Mouse (Mus musculus) heart, adult 9 months (tissue): Measurements from ENCODE around the gene Galnt10.

Experiments used
- DNase-seq, 2 experiments: peaks; one replicate each; pipeline ENCODE4 v3.0.0; 2022; ENCODE audit warnings: low spot score in 2 of 2

Galnt10 gene

GRCm38 (mm10) chr11:57725926-57726325, 80.7 kb downstream of the Galnt10 start:
- no peak for DNase-seq

DNA sequence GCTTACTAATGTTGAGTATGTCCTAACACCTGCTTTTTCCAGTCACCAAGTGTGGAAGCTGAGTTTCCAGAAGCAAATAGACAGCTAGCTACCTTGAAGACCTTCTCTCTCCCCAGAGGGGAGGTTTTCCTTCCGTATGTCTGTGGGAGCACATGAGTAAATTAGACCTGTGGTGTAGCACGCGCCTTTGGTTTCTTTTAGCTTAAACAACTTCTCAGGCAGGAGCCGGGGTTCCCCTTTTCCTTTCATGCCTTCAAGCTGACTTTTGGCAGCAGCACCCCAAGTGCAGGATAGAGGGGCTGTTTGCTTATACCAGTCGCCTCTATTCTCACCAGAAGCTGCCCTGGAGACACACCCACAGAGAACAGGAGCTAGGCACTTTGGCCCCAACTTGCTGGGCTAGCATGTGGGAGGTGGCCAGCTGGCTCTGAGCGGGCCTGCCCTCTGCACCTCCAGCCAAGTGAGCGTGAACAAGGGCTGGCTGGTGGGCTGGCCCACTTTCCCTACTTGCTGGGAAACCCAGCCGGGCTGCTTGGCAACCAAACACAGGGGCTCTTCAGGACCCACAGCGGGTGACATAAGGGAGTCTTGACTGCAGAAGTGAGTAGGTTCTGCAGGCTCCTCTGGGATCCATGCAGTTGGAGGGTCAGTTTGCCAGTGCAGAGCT, 82.2 kb downstream of the Galnt10 start:
- DNase-seq, result no peak

- DNase-seq, result no peak
Observed at GRCm38 (mm10) chr11:57732410-57733281, 87.4 kb downstream of the Galnt10 start.

GRCm38 (mm10) chr11:57747294-57748080, 102.2 kb downstream of the Galnt10 start:
- DNase-seq, result peak; percentile 7 to 10

DNA sequence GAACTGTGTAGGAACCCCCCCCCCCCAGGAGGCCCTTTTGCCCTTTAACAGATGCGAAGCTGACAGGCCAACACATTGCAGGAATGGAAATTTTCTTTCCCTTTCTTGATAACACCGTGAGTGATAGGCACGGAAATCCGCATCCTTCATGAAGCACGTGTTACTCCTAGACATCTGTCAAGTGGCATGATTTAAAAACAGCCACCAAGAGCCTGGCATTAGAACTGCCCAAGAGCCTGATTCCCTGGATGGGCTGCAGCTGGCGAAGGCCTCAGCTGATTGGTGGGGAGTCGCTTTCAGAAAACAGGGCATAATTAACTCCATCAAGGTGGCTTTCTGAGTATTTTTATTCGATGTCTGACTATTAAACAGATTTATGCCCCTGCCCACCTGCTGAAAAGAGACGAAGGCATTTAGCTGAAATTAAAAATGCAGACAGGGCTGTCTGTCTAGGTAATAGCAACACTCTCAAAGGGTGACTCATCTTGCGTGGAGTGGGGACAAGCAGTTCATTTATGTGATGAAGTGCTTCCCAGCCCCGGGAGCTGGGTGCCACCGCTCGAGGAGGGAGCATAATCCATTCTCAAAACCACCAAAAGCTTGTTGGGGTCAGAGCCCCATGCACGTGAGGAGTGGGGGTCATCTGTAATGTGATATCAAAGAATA, 108.4 kb downstream of the Galnt10 start:
- DNase-seq, result no peak

GRCm38 (mm10) chr11:57758621-57759020, 113.4 kb downstream of the Galnt10 start:
- DNase-seq, result no peak

DNA sequence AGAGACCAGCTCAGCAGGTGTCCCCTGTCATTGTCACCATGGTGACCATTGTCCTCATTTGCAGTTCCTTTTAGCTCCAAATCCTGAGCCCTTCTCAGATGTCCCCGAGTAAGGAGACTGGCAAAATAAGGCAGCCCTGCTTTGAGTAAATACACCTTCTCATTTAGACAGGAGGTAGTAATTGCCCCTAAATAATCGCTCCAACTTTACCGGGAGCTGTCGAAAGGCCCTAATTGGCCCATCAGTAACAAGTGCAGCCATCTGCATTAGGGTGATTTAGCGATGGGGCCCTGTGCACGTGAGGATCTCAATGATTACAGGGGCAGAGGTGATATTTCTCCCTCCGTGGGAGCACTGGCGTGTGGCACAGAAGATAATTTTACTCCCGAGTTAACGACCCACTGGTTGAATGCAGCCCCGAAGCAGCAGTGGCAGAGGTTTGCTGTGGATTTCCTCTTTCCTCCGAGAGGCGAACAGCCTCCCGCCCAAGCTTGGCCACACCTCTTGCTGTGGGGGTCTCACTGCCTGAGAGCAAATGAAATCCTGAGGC, 115.3 kb downstream of the Galnt10 start:
- no peak for DNase-seq

- DNase-seq, result no peak
Observed at GRCm38 (mm10) chr11:57761347-57761746, 116.1 kb downstream of the Galnt10 start.

GRCm38 (mm10) chr11:57764124-57764523, 118.9 kb downstream of the Galnt10 start:
- no peak for DNase-seq

DNA sequence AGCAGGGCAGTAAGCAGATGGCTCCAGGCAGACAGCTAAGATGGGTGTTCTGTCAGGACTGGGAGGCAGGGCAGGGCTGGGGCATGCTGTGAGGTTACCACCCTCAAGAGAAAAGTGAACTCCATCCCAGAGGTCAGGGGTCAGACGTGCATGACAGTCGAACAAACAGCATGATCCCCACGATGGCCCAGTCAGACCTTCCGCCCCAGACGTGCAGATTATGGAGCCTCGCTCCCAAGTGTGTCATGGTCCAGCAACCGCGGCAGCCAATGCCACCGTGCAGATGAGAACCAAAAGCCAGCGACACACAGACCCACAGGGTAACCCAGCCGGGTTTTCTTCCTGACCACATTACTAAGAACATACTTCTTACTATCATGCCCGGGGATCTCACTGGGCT, 121.4 kb downstream of the Galnt10 start:
- no peak for DNase-seq

GRCm38 (mm10) chr11:57767171-57767570, 121.9 kb downstream of the Galnt10 start:
- DNase-seq, result no peak

DNA sequence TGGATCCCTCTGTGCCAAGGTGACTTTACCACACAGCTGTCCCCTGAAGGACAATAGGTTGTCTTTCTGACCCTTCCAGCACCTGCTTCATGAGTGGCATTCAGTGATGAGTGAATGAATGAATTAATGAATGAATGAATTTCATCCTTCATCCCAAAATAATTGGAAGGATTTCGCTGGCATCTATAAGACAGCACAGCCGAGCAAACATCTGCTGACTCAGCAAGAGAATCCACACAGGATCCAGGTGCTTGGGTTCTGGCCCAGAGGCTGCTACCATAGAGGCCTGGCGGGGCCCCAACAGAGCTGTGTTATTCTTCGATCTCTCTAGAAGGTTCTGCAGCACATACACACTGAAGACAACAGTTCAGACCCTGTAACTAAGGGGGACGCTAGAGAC, 125.5 kb downstream of the Galnt10 start:
- no peak for DNase-seq

- DNase-seq, result no peak
Observed at GRCm38 (mm10) chr11:57771676-57772075, 126.4 kb downstream of the Galnt10 start.

GRCm38 (mm10) chr11:57773479-57773878, 128.2 kb downstream of the Galnt10 start:
- DNase-seq, result no peak

- no peak for DNase-seq
Observed at GRCm38 (mm10) chr11:57773936-57774335, 128.7 kb downstream of the Galnt10 start.

- no peak for DNase-seq
Observed at GRCm38 (mm10) chr11:57775868-57776267, 130.6 kb downstream of the Galnt10 start.

- no peak for DNase-seq
Observed at GRCm38 (mm10) chr11:57776546-57776945, 131.3 kb downstream of the Galnt10 start.

DNA sequence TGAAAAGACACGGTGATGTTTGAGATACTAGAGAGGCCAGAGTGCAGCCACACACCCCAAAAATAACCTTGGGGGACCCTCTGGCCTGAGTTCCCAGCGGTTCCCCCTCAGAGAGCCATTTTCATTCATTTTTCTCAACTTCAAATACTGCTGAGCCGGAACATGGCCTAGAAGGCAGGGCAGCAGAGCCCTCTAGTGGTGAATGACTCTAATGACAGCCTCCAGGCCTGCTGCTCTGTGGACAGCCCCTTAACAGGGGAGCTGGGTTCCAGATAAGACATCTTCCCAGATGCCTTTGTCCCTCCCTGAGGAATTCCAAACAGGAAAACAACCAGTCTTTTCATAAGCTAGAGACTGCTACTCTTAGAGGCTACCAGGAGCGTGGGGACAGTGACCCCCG, 133.1 kb downstream of the Galnt10 start:
- DNase-seq, result no peak

GRCm38 (mm10) chr11:57779824-57780223, 134.6 kb downstream of the Galnt10 start:
- no peak for DNase-seq

DNA sequence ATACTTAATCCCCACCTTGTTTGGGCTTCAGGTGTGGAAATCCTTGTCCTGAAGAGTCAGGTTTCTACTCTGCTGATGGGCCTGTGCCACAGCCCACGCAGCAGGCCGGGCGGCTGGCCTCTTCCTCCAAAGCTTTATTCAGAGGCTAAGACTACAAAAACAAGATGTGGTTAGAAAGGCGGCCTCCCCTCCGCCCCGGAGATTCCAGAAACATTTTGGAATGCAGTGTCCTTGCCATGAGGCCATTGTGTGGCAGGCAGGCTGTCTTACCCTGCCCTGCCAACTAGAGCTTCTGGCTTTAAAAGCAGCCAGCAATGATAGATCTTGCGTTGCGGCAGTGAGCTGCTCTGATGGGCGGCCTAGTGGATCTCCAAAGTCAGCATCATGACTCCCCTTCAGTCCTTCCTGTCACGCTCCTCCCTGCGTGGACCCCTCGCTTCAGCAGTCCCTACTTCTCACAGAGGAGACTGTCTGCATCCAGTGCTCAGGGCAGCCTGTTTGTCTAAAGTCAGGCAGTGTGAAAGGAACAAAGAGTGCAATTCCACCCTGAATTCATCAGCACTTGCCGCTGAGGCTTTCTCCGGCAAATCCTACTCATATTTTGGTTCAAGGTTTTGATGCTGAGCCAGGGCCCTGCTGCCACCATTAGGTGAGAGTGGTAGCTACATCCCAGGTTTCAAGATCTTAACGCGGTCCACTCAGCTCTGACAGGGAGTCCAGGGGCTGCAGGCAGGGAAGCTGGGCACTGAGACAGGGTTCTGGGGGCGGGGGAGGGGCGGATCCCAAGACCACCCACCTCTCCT, 141.6 kb downstream of the Galnt10 start:
- DNase-seq, result no peak

- DNase-seq, result peak in 1 of 2 experiments; percentile 27
Observed at GRCm38 (mm10) chr11:57787913-57788312, 142.7 kb downstream of the Galnt10 start.
